Mouse (Mus musculus): ENCODE data around the gene Ralgapa1.

DNA sequence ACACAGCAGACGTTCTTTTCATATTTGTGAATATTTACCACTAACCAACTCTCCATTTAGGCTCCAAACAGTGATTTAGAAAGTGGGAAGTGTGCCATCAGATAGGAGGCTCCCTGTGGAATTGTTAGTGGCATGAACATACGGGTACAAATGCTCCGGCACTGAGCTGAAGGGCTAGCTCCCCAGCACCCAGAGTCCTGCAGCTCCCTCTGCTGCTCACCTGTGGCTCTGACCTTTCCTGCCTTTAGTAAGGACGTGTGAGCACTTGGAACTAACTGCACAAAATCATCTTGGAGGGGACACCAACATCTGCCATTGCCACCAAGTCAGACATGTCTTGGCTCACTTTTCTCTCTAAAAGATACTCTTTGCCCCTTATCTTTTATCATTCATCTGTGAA lies 194.3 kb downstream of the Ralgapa1 start:
- TF ChIP-seq CTCF (IDR thresholded peaks at IDR 0.05; ENCODE audit: extremely low read depth, insufficient read depth, insufficient read length, insufficient replicate concordance) (no peak), POLR2A (IDR thresholded peaks at IDR 0.05; ENCODE audit: low read depth, low read length) (no peak)

Data from spleen, adult 2 months (tissue).